In the genomic region with DNA sequence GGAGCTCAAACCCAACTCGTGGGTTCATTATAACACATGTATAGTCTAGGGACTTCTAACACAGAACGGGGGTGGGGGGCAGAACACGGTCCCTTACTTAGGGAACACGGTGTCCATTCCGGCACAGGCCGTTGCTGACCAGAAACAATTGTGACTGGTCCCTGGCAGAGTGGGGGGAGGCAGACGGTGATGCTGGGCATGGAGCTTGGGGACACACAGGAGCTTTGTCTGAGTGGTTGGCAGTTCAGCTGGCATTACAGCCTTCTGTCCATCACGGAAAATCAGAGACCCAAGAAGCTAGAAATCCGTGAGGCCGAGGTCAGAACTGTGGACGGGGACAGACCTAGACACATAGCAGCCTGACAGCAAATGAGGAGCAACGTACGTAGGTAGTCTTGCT, we compare ENCODE assay signal across 24 mouse cellular contexts. TPM values are rescaled to one million over a fixed set of nuclear protein-coding genes. Genes with fewer than 3 reads are reported as not detected.
"Had no signal": no experiment of that assay in that cellular context is flagged by ENCODE, and none has a peak within 500 bp of the region (broad histone marks: within the 10 kb centered on the region; RNA-seq: fewer than 3 reads in every experiment).

No protein-coding gene starts in this region.

- H3K4me3 ChIP-seq: limb, embryonic 15.5 days; liver, embryonic 12.5 days; midbrain, embryonic 10.5 days; myocyte; neural tube, embryonic 15.5 days; stomach, embryonic 15.5 days had no signal

- H3K27ac ChIP-seq: kidney, postnatal 0 days; limb, embryonic 15.5 days; liver, embryonic 12.5 days; midbrain, embryonic 10.5 days; neural tube, embryonic 15.5 days; stomach, embryonic 15.5 days had no signal

- H3K4me2 ChIP-seq: limb, embryonic 15.5 days; liver, embryonic 12.5 days; lung, embryonic 14.5 days; neural tube, embryonic 15.5 days; stomach, embryonic 15.5 days had no signal

- H3K36me3 ChIP-seq: limb, embryonic 15.5 days; liver, embryonic 12.5 days; midbrain, embryonic 10.5 days; neural tube, embryonic 15.5 days; stomach, embryonic 15.5 days had no signal

- DNase-seq: kidney, adult 11 months; kidney, adult 9 months; kidney, postnatal 36 days; lung, embryonic 14.5 days; lung, postnatal 10 days; lung, postnatal 4 days; midbrain, embryonic 14.5 days; spleen, adult 18-20 months; thymus, postnatal 36 days had no signal

- H3K4me1 ChIP-seq: limb, embryonic 15.5 days; liver, embryonic 12.5 days; neural tube, embryonic 15.5 days; stomach, embryonic 15.5 days had no signal

- H3K9ac ChIP-seq: limb, embryonic 15.5 days; liver, embryonic 12.5 days; lung, embryonic 14.5 days; neural tube, embryonic 15.5 days; stomach, embryonic 15.5 days had no signal

- H3K9me3 ChIP-seq: limb, embryonic 15.5 days; liver, embryonic 12.5 days; midbrain, embryonic 10.5 days; neural tube, embryonic 15.5 days; stomach, embryonic 15.5 days had no signal

- ATAC-seq: liver, embryonic 12.5 days had no signal

- H3K27me3 ChIP-seq: limb, embryonic 15.5 days; neural tube, embryonic 15.5 days; stomach, embryonic 15.5 days had no signal

RNA-seq across cellular contexts. Expression of gene Mobp, which starts 5.0 kb away (rescaled TPM):
- total RNA-seq: megakaryocyte, adult 5-6 weeks had no signal
- polyA plus RNA-seq: intestine, embryonic 14.5 days; limb, embryonic 11.5 days; liver, embryonic 12.5 days; liver, embryonic 16.5 days; lung, embryonic 14.5 days; midbrain, embryonic 14.5 days; myocyte; neural tube, embryonic 11.5 days; thymus, postnatal 0 days had no signal

RNA-seq across cellular contexts. Expression of gene Ccr8, which starts 52.6 kb away (rescaled TPM):
- total RNA-seq: layer of hippocampus, postnatal 10 days; left cerebral cortex, postnatal 25 days; megakaryocyte, adult 5-6 weeks had no signal
- polyA plus RNA-seq: kidney, postnatal 0 days; limb, embryonic 11.5 days; liver, embryonic 12.5 days; liver, embryonic 16.5 days; midbrain, embryonic 10.5 days; midbrain, embryonic 14.5 days; myocyte; neural tube, embryonic 11.5 days; neural tube, embryonic 15.5 days had no signal
